Mouse (Mus musculus) CD4-positive, CD25-positive, alpha-beta regulatory T cell, adult 4 months (primary cell): Measurements from ENCODE around the gene Prss23. TPM values are rescaled to one million over a fixed set of nuclear protein-coding genes. Genes with fewer than 3 reads are reported as not detected.
A peak's percentile ranks its signal among the peaks of the same experiment; 100 is the strongest.

Experiments
- ATAC-seq: one replicate; pipeline ENCODE4 v1.8.0; 2017
- polyA plus RNA-seq, 2 experiments: library from polyadenylated mRNA; unstranded; fragments of 100-300 nt; shearing (Covaris generic); gene quantifications; one replicate each; pipeline ENCODE4 v1.2.1; 2017

The Prss23 gene
- not detected for polyA plus RNA-seq

GRCm38 (mm10) chr7:89526731-89527429 lies at the start of gene Prss23:
Prss23 (minus strand) TSS chr7:89527187.
- ATAC-seq, result no peak

DNA sequence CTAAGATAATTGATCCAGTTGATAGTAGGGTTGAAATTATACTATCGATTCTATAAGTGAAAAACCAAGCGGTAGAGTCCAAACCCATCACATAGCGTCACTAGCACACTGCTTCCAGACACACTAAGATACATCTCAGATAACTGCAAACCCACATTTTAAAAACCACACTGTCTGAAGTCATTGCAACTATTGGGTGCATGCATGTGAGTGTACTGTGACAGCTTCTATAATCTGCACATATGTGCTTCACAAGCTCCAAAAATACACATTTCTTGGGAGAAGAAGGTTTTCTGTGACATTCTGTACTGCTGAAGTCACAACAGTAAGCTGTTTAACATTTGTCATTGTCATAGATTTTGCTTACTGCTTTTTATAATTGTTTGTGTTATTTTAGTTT lies 49.1 kb upstream of the Prss23 start:
- no peak for ATAC-seq

DNA sequence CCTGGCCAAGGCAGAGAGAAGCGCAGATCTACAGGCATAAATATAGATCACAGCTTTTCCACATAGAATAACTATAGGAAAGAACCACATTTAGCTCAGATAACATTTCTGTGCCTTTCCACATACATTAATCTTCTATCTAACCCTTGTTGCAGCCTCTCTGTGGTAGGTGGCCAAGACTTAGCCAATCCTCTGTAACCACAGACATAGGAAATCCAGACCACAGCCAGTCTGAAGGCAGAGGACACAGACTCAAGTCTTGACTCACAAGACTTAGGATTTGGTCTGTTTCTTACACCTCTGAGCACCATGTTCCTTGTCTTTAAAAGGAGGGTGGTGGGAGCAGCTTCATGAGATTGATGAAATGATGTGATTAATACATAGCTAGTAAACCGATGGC lies 37.6 kb upstream of the Prss23 start:
- no peak for ATAC-seq

- ATAC-seq, result no peak
Observed at GRCm38 (mm10) chr7:89563501-89563900, 36.5 kb upstream of the Prss23 start.

GRCm38 (mm10) chr7:89562140-89562539 lies 35.2 kb upstream of the Prss23 start:
- ATAC-seq, result no peak

- peak; percentile 37 for ATAC-seq
Observed at GRCm38 (mm10) chr7:89560939-89561338, 34.0 kb upstream of the Prss23 start.

- ATAC-seq, result no peak
Observed at GRCm38 (mm10) chr7:89559633-89560032, 32.6 kb upstream of the Prss23 start.

GRCm38 (mm10) chr7:89559105-89559504 lies 32.1 kb upstream of the Prss23 start:
- no peak for ATAC-seq

- no peak for ATAC-seq
Observed at GRCm38 (mm10) chr7:89558446-89559039, 31.6 kb upstream of the Prss23 start.

- ATAC-seq, result no peak
Observed at GRCm38 (mm10) chr7:89557056-89557455, 30.1 kb upstream of the Prss23 start.

- no peak for ATAC-seq
Observed at GRCm38 (mm10) chr7:89556652-89557051, 29.7 kb upstream of the Prss23 start.

- ATAC-seq, result no peak
Observed at GRCm38 (mm10) chr7:89555170-89555569, 28.2 kb upstream of the Prss23 start.

DNA sequence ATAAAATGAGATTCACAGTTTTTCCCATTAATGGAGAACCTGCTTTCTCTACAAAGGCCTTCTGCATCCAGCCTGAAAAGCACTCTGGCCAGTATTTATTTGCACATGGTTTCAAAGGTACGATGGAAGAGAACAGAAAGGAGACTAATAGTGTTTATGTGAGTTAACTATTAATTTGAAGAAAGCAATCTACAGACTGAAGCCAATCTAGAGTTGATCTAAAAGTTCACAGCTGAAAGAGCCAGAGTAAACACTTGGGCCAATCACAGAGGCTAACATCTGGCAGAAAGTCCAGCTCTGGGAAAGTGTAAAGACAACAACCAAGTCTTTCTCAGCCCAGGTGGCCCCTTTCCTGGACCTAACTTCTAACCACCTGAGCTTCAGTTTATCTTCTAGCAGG lies 27.1 kb upstream of the Prss23 start:
- ATAC-seq, result no peak

DNA sequence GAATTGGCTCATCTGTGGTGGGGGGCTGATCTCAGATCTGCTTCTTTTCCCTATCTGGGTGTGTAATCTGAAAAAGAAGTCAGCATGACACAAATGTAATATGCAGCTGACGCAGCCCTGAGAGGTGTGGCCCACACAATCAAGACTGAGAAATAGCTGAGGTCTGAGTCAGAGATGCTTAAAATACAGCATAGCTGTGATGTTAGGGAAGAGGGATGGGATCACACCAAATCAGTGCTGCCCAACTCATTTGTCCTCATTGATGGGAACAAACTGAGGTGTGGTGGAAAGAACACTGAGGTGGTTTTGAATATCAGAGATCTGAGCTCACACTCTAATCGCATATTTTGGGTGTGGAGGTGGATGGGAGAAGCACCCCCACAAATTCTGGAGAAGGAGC lies 14.0 kb upstream of the Prss23 start:
- no peak for ATAC-seq

- no peak for ATAC-seq
Observed at GRCm38 (mm10) chr7:89539391-89539790, 12.4 kb upstream of the Prss23 start.

DNA sequence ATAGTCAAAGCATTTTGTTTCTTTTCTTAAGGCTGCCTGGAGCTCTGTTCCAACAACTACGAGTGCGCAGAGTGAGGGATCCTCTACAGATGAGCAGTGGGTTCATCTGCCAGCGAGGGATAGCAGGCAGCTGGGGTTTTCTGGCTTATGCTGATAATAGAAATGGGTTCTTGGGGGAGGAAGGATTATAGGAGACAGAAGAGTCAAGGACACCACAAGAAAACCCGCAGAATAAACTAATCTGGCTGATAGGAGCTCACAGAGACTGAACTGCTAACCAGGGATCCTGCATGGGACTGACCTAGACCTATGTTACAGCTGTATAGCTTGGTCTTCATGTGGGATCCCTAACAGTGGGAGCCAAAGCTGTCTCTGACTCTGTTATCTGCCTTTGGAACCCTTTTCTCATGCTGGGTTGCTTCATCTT lies 456 bp upstream of the Prss23 start:
- no peak for ATAC-seq

DNA sequence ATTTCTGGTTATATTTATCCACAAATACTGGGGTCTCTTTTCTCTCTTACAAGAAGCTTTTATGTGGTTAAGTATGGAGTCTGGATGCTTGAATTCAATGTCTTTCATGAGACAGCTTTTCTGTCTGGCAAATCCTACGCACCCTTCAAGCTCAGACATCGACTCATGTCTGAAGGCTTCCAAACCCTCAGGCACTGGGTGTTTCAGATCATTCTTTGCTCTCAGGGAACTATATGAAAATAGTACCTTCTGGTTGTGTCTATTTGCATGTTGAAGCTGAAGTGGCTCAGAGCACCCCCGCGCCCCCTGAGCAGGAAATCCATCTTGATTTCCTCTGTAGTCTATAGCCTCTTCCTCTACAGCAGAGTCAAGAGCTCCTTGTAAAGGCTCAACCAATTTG lies 3.2 kb downstream of the Prss23 start:
- ATAC-seq, result no peak

- ATAC-seq, result no peak
Observed at GRCm38 (mm10) chr7:89522170-89522569, 4.8 kb downstream of the Prss23 start.

GRCm38 (mm10) chr7:89517460-89518390 lies 9.3 kb downstream of the Prss23 start:
- ATAC-seq, result no peak

- ATAC-seq, result no peak
Observed at GRCm38 (mm10) chr7:89516551-89517459, 10.2 kb downstream of the Prss23 start.

GRCm38 (mm10) chr7:89511921-89512514 lies 15.0 kb downstream of the Prss23 start:
- no peak for ATAC-seq

GRCm38 (mm10) chr7:89508672-89509071 lies 18.3 kb downstream of the Prss23 start:
- ATAC-seq, result no peak
